8 mouse cellular contexts compared by ENCODE assay signal in the genomic region with DNA sequence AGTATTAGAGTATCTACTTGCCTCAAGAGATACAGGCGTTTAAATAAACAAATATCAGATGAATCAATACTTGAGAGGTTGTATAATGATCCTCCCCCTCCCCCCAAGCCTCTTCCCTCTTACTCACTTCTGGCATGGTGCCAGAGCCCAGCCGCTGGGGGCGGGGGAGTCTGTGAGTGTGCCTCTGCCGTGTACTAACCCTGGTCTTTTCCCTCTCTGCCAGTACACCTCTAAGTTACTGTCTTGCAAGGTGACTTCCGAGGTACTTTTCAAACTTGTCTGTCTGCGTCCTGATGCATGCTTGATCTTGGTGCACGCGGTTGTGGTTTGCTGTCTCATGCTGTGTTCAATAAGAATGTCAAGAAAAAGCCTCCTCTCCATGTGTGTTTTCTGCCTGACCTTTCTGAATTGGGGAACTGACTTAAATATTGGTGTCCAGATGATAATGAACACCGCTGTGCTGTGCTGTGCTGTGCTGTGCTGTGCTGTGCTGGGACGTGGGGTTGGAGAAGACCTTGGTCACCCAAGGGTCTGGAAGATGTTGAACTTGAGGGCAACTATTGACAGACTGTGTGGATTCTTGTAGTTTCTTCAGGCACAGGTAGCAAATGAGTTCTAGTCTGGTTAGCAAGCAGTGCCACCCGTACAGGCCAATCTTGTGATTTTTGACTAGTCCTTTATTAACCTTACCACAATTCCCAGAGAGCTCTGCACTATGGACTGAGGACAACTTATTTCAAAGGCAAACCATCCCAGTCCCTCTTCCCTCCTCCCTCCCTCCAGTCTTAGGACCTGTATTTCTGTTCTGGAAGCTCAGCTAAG. TPM values are rescaled to one million over a fixed set of nuclear protein-coding genes. Genes with fewer than 3 reads are reported as not detected.
A peak's percentile ranks its signal among the peaks of the same experiment; 100 is the strongest.
DNase-seq lines count a peak whose midpoint lies in the region; ATAC-seq and TF ChIP-seq lines count a peak whose summit lies in the region.

No protein-coding gene starts in this region.

- H3K9ac ChIP-seq in lung, embryonic 14.5 days, result no peak overlapping the region
- H3K9ac ChIP-seq in lung, postnatal 0 days (replicated peaks; ENCODE audit: low read depth), result no peak overlapping the region
- no peak overlapping the region for H3K9ac ChIP-seq in midbrain, postnatal 0 days (replicated peaks; ENCODE audit: low read length, poor library complexity, severe bottlenecking)

- 0 out of 2 replicates have a peak, but pooled peaks have one; percentile 38 for ATAC-seq in lung, embryonic 14.5 days (ENCODE audit: insufficient read depth)
- ATAC-seq in lung, postnatal 0 days, result no peak
- peak; percentile 22 to 33; a peak in 2 of 4 replicates for ATAC-seq in hematopoietic stem cell, adult 5-6 weeks (replicated peaks in 1 of 2; ENCODE audit: insufficient read depth in 1 of 2, low FRiP score in 2 of 2, low TSS enrichment in 1 of 2, low read depth in 1 of 2, poor library complexity in 2 of 2, severe bottlenecking in 2 of 2)
- no peak for ATAC-seq in midbrain, postnatal 0 days (ENCODE audit: low FRiP score)

- H3K27me3 ChIP-seq in lung, embryonic 14.5 days (ENCODE audit: insufficient read depth, low read length), result no peaks in the 10 kb centered on the region
- no peaks in the 10 kb centered on the region for H3K27me3 ChIP-seq in lung, postnatal 0 days (replicated peaks; ENCODE audit: insufficient read depth, low read length)
- H3K27me3 ChIP-seq in midbrain, postnatal 0 days (ENCODE audit: insufficient read depth, low read length), result no peaks in the 10 kb centered on the region

- no peak overlapping the region for H3K4me2 ChIP-seq in lung, embryonic 14.5 days
- no peak overlapping the region for H3K4me2 ChIP-seq in lung, postnatal 0 days (replicated peaks; ENCODE audit: low read depth, low read length)
- no peak overlapping the region for H3K4me2 ChIP-seq in midbrain, postnatal 0 days (ENCODE audit: low read depth, low read length, poor library complexity, severe bottlenecking)

- 42% methylated on average over 11 of the region's 11 CpGs for WGBS in lung, embryonic 14.5 days
- WGBS in lung, postnatal 0 days, result 36% methylated on average over 11 of the region's 11 CpGs
- WGBS in midbrain, postnatal 0 days, result 54% methylated on average over 11 of the region's 11 CpGs

- no peak for TF ChIP-seq EP300 in lung, postnatal 0 days (IDR thresholded peaks at IDR 0.05)

- H3K36me3 ChIP-seq in lung, embryonic 14.5 days (ENCODE audit: insufficient read depth), result no peaks in the 10 kb centered on the region
- H3K36me3 ChIP-seq in lung, postnatal 0 days (ENCODE audit: insufficient read depth, low read length), result no peaks in the 10 kb centered on the region
- no peaks in the 10 kb centered on the region for H3K36me3 ChIP-seq in midbrain, postnatal 0 days (ENCODE audit: insufficient read depth, low read length)

- H3K27ac ChIP-seq in lung, embryonic 14.5 days (ENCODE audit: low read depth), result no peak overlapping the region
- H3K27ac ChIP-seq in lung, postnatal 0 days (ENCODE audit: low read length), result no peak overlapping the region
- no peak overlapping the region for H3K27ac ChIP-seq in midbrain, postnatal 0 days (ENCODE audit: low read depth, low read length)

- TF ChIP-seq CTCF in lung, embryonic 14.5 days (IDR thresholded peaks at IDR 0.05; ENCODE audit: low read depth), result no peak
- TF ChIP-seq CTCF in lung, postnatal 0 days (IDR thresholded peaks at IDR 0.05), result no peak
- TF ChIP-seq CTCF in midbrain, postnatal 0 days (IDR thresholded peaks at IDR 0.05), result no peak

- H3K4me3 ChIP-seq in lung, embryonic 14.5 days (ENCODE audit: low read depth, low read length), result no peak overlapping the region
- no peak overlapping the region for H3K4me3 ChIP-seq in lung, postnatal 0 days (ENCODE audit: low read depth, low read length)
- H3K4me3 ChIP-seq in midbrain, postnatal 0 days (ENCODE audit: low read depth, low read length), result no peak overlapping the region

- DNase-seq in lung, embryonic 14.5 days, result peak; percentile 77
- DNase-seq in lung, postnatal 0 days (ENCODE audit: low spot score), result no peak
- DNase-seq in adrenal gland, postnatal 25 days, result peak; percentile 79
- DNase-seq in midbrain, postnatal 0 days (ENCODE audit: low spot score), result peak; percentile 42
- DNase-seq in right cerebral cortex, postnatal 4 days, result no peak
- no peak for DNase-seq in layer of hippocampus, postnatal 10 days (ENCODE audit: low spot score in 2 of 2)
- DNase-seq in right cerebral cortex, postnatal 36 days (ENCODE audit: low spot score in 2 of 2), result no peak

- H3K9me3 ChIP-seq in lung, embryonic 14.5 days (ENCODE audit: low read depth, low read length), result no peaks in the 10 kb centered on the region
- H3K9me3 ChIP-seq in lung, postnatal 0 days (ENCODE audit: low read length), result no peaks in the 10 kb centered on the region
- no peaks in the 10 kb centered on the region for H3K9me3 ChIP-seq in midbrain, postnatal 0 days (ENCODE audit: low read length)

- peaks cover 14% of the 10 kb centered on the region; the same call in 1 of the 2 replicates for H3K4me1 ChIP-seq in lung, embryonic 14.5 days (ENCODE audit: insufficient read depth)
- peaks cover 5% of the 10 kb centered on the region; the same call in 1 of the 2 replicates for H3K4me1 ChIP-seq in lung, postnatal 0 days (ENCODE audit: insufficient read depth, low read depth, low read length)
- no peaks in the 10 kb centered on the region for H3K4me1 ChIP-seq in midbrain, postnatal 0 days (ENCODE audit: insufficient read depth, low read length)

RNA-seq across cellular contexts. Expression of gene D630039A03Rik, which starts 29.8 kb away (rescaled TPM):
- polyA plus RNA-seq in lung, embryonic 14.5 days (2014; fragmentation: Nextera tagmentation; extraction: Ambion mirVana), result 2.2 and 2.3 TPM in 2 replicates
- polyA plus RNA-seq in lung, postnatal 0 days (2015; fragmentation: Nextera tagmentation; extraction: Ambion mirVana), result 2.7 and 3.0 TPM in 2 replicates
- total RNA-seq in adrenal gland, postnatal 25 days (2021), result 9.2 and 10.0 TPM in 2 replicates
- total RNA-seq in hematopoietic stem cell, adult 5-6 weeks (2017), result 2.4 and 3.1 TPM in 2 replicates
- total RNA-seq in midbrain, postnatal 0 days (2014; rRNA removed), result 0.27 TPM in 1 of 2 replicates, not detected in the other
- polyA plus RNA-seq in midbrain, postnatal 0 days (2015; fragmentation: Nextera tagmentation; extraction: Ambion mirVana), result 0.10 and 0.18 TPM in 2 replicates
- total RNA-seq in layer of hippocampus, postnatal 10 days (2021), result under 1 TPM; 0.33 to 0.43 TPM

Comparison
In these comparisons a context has a peak if more than half of its experiments do, and no peak if none do; other contexts are left out.
1. ATAC-seq: peak in lung, embryonic 14.5 days (single experiment) and hematopoietic stem cell, adult 5-6 weeks (2 of 2); none in lung, postnatal 0 days (single experiment) and midbrain, postnatal 0 days (single experiment).
2. DNase-seq: peak in lung, embryonic 14.5 days (single experiment), adrenal gland, postnatal 25 days (single experiment) and midbrain, postnatal 0 days (single experiment); none in lung, postnatal 0 days (single experiment), right cerebral cortex, postnatal 4 days (single experiment), layer of hippocampus, postnatal 10 days (0 of 2) and right cerebral cortex, postnatal 36 days (0 of 2).